Mouse (Mus musculus): ENCODE results near the gene Camkk2. TPM values are rescaled to one million over a fixed set of nuclear protein-coding genes. Genes with fewer than 3 reads are reported as not detected.

The Camkk2 gene
- total RNA-seq, 2 experiments from 2014 or later, result 3.6 to 5.2 TPM

DNA sequence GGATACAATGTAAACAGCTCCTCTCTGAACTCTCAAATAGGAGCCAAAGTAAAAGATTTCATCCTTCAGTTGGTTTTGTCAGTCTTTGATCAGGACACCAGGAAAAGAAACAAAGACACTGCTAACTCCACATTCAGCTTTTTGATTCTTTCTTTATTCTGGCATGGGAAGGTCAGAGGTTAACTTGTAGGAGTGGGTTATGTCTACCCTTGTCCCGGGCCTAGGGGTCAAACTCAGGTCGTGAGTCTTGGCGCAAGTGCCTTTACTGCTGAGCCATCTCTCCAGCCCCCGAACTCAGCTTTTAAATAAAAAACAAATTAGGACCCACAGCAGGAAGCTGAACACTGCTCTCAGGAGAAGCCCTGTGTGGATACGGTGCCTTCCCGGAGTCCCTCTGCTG is 23.1 kb downstream of the Camkk2 start:
- DNase-seq, result no peak
- TF ChIP-seq CTCF (IDR thresholded peaks at IDR 0.05), result no peak
- H3K27ac ChIP-seq, result no peak overlapping the region
- intact Hi-C loops (cut with DNase I), result no loop called here
- H3K4me3 ChIP-seq, result no peak overlapping the region

- no peak for TF ChIP-seq CTCF (IDR thresholded peaks at IDR 0.05)
- H3K27ac ChIP-seq, result no peak overlapping the region
Observed at GRCm38 (mm10) chr5:122755620-122756019, 23.6 kb downstream of the Camkk2 start.

DNA sequence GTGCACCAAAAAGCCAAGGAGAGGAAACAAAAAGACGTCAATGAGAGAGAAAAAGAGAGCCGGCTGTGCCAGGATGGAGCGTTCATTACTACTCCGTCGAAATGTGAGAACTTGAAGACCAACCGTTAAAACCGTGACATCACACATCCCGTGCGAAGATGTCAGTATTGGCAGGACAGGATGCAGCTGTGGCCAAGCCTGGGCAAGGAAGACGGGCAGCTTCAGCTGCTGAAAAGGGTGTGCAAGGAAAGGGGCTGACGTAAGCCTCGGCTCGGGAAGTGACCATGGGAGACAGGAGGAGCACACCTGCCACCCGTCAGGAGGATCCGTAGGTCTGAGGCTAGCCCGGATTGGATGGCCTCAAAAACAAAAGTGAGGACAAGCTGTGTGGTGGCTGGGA is 24.7 kb downstream of the Camkk2 start:
- H3K27ac ChIP-seq, result no peak overlapping the region
- intact Hi-C loops (cut with DNase I), result no loop called here
- no peak overlapping the region for H3K4me3 ChIP-seq
- no peak for DNase-seq
- TF ChIP-seq CTCF (IDR thresholded peaks at IDR 0.05), result no peak

More at GRCm38 (mm10) chr5:122755620-122756019, 23.6 kb downstream of the Camkk2 start:
- no peak overlapping the region for H3K4me3 ChIP-seq
- no peak for DNase-seq
- intact Hi-C loops (cut with DNase I), result no loop called here

GRCm38 (mm10) chr5:122747950-122748349 is 31.3 kb downstream of the Camkk2 start:
- intact Hi-C loops (cut with DNase I), result no loop called here
- Histone ChIP-seq H3K4me3 (no peak overlapping the region), H3K27ac (no peak overlapping the region)
- no peak for TF ChIP-seq CTCF (IDR thresholded peaks at IDR 0.05)
- no peak for DNase-seq

DNA sequence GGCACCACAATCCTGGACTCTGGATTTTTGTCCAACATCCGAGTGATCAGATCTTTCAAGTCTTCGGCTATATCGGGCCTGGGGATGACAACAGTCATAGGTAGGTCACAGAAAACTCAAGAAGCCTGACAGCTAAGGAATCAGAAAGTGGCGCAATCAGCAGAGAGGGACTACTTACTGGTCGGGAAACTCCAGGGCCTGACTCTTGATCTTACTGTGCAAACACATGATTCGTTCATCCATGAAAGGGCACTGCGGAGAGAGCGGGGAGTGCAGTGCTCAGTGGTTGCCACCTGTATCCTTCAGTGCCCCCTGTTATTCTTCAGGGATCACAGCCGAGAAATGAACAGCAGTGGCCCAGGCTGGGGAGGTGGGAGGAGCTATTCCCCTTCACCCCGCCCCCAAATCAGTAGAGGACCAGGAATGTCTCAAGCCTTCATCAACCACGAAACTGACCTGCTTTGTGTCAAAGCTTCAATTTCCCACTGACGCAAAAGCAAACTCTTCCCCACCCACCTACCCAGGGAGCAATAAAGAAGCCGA is 35.3 kb downstream of the Camkk2 start:
- Histone ChIP-seq H3K27ac (no peak overlapping the region), H3K4me3 (no peak overlapping the region)
- no peak for TF ChIP-seq CTCF (IDR thresholded peaks at IDR 0.05)
- intact Hi-C loops (cut with DNase I), result no loop called here
- no peak for DNase-seq

DNA sequence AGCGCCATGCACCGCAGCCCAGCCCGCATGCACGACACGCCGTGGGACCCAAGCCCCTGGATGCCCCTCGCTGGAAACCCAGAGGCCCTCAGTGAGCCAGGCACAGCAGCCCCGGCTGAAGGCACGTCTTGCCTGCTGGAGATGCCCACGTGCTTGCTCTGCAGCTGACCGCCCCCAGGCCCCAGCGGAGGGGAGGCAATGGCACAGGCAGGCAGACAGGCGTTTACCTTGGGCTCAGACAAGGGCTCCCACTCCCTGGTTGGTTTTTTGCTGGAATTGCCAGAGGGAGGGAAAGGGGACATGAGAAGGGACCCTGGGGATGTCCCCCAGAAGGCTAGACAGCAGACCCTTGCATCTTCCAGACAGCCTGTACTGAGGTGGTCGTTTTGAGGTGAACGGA is 42.4 kb downstream of the Camkk2 start:
- no peak for DNase-seq
- no peak for TF ChIP-seq CTCF (IDR thresholded peaks at IDR 0.05)
- H3K4me3 ChIP-seq, result no peak overlapping the region
- H3K27ac ChIP-seq, result no peak overlapping the region
- intact Hi-C loops (cut with DNase I), result no loop called here

DNA sequence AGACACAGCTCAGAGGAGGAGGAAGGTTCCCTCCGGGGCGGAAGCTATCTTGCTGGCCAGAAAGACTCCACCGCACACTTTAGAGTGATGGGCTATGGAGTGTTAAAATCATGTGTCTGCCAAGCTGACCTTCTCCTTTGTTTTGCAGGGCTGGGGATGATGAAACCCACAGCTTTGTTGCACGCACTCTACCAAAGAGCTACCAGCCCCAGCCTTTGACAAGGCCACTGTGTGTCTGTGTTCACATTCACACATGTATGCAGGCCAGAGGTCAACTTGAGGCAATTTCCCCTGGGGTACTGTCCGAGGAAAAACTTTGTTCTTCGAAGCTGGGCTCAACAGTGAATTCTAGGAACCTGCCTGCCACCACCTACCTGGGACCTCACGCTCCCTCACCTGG is 43.4 kb downstream of the Camkk2 start:
- no peak for DNase-seq
- no peak for TF ChIP-seq CTCF (IDR thresholded peaks at IDR 0.05)
- no peak overlapping the region for H3K4me3 ChIP-seq
- intact Hi-C loops (cut with DNase I), result no loop called here
- H3K27ac ChIP-seq, result no peak overlapping the region

DNA sequence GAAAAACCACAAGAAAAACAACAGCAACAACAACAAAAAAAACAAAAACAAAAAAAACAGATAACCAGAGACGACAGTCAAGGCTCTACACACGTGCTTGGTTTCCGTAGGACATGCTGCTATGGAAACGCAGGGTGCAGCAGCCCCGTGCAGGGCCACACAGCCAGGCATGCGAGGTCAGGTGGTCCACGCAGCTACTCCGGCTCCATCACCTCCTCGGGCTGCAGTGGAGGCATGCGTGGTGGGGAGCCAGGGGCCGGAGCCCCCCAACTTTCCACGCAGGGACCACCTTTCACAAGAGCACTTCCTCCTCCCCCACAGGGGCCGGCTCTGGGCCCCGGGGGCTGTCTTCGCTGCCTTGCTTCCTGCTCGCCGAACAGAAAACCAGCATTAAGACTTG is 45.3 kb downstream of the Camkk2 start:
- Histone ChIP-seq H3K27ac (no peak overlapping the region), H3K4me3 (no peak overlapping the region)

DNA sequence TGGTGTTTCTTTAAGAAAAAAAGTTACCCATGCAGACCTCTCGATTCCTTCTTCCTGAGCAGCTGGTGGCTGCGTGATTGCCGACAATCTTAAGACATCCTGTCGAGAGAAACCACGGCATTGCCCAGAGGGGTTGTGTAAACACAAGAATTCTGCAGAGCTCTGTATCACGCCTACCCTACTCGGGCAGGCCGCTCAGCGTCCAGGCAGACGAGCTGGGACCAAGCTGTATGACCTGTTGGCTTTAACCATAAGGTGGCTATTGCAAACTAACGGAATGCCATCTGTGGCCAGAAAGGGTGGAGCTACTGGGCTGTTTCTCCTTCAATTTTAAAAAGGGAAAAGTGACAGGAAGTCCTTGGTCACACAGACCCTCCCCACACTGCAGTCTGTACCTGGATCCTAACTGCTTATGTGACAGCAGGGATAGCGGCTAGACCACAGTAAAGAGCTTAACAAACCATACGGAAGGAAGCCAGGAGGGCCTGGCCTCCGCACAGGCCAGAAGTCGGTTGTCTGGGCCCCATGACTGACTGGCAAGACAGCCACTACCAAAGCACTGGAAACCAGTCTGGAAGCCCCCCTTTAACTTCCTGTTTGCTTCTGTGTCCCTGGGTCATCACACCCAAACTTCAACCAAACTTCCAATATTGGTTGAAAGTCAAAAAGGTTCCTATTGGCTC is 47.1 kb downstream of the Camkk2 start:
- TF ChIP-seq CTCF (IDR thresholded peaks at IDR 0.05), result no peak
- H3K4me3 ChIP-seq, result peak overlapping the region; percentile 53
- peak overlapping the region; percentile 69 for H3K27ac ChIP-seq
- intact Hi-C loops (cut with DNase I), result no loop called here
- no peak for DNase-seq

More for the DNA sequence above, 45.3 kb downstream of the Camkk2 start:
- intact Hi-C loops (cut with DNase I), result no loop called here
- no peak for TF ChIP-seq CTCF (IDR thresholded peaks at IDR 0.05)
- no peak for DNase-seq

- peak; percentile 76 for DNase-seq
- TF ChIP-seq CTCF (IDR thresholded peaks at IDR 0.05), result peak; percentile 88
- intact Hi-C loops (cut with DNase I), result no loop called here
- Histone ChIP-seq H3K27ac (peak overlapping the region; percentile 69), H3K4me3 (peak overlapping the region; percentile 53)
Observed at GRCm38 (mm10) chr5:122731321-122731720, 47.9 kb downstream of the Camkk2 start.

- intact Hi-C loops (cut with DNase I), result no loop called here
- DNase-seq, result no peak
- no peak overlapping the region for H3K4me3 ChIP-seq
- H3K27ac ChIP-seq, result no peak overlapping the region
- no peak for TF ChIP-seq CTCF (IDR thresholded peaks at IDR 0.05)
Observed at GRCm38 (mm10) chr5:122730776-122731175, 48.4 kb downstream of the Camkk2 start.

GRCm38 (mm10) chr5:122727096-122727495 is 52.1 kb downstream of the Camkk2 start:
- Histone ChIP-seq H3K4me3 (no peak overlapping the region), H3K27ac (no peak overlapping the region)
- TF ChIP-seq CTCF (IDR thresholded peaks at IDR 0.05), result no peak
- no peak for DNase-seq
- intact Hi-C loops (cut with DNase I), result loop anchor here (5.0 kb wide), 1 partner anchor 100 kb away; no protein-coding TSS in a partner anchor

DNA sequence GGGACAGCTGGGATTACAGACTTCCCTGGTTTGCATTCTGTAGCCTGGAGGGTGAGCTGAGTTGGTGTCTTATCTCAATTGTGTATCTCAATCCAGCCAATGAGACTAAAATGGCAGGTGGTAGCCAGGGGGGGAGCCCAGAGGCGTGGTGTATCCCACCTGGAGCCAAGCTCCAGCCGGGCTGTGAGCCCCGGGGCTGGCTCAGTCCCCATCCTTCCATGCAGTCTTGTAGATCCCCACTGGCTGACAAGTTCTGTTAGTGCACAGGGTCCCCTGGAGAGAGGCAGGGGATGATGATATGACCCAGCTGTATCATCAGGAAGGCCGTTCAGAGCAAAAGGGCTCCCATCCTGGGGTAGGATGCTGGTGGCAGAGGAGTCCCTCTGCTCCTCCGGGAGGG is 52.6 kb downstream of the Camkk2 start:
- DNase-seq, result no peak
- intact Hi-C loops (cut with DNase I), result loop anchor here (1.0 to 5.0 kb wide), 2 partner anchors 99 to 325 kb away; no protein-coding TSS in a partner anchor
- no peak overlapping the region for H3K4me3 ChIP-seq
- TF ChIP-seq CTCF (IDR thresholded peaks at IDR 0.05), result no peak
- no peak overlapping the region for H3K27ac ChIP-seq

GRCm38 (mm10) chr5:122726068-122726467 is 53.1 kb downstream of the Camkk2 start:
- TF ChIP-seq CTCF (IDR thresholded peaks at IDR 0.05), result peak; percentile 83
- Histone ChIP-seq H3K27ac (no peak overlapping the region), H3K4me3 (no peak overlapping the region)
- DNase-seq, result peak; percentile 48
- intact Hi-C loops (cut with DNase I), result loop anchor here (1.0 to 5.0 kb wide), 2 partner anchors 99 to 325 kb away; no protein-coding TSS in a partner anchor

All from gastrocnemius, adult 2 months (tissue).